Comparison of ENCODE assay signal across 8 mouse cellular contexts in genomic region chr19:44301176-44301575, GRCm38 (mm10). TPM values are rescaled to one million over a fixed set of nuclear protein-coding genes. Genes with fewer than 3 reads are reported as not detected.
DNase-seq lines count a peak whose midpoint lies in the region; ATAC-seq and TF ChIP-seq lines count a peak whose summit lies in the region.

No protein-coding gene starts in this region.

- H3K4me2 ChIP-seq in liver, embryonic 16.5 days (ENCODE audit: low read depth, low read length): peak overlapping the region; percentile 48

- 0 out of 2 replicates have a peak, but pooled peaks have one; percentile 35 for ATAC-seq in erythroid progenitor cell, adult 5-6 weeks (replicated peaks; ENCODE audit: low FRiP score, poor library complexity, severe bottlenecking)
- ATAC-seq in liver, embryonic 16.5 days (ENCODE audit: low read depth): peak; percentile 33; the same call in 1 of the 2 replicates

- peaks cover 57% of the 10 kb centered on the region for H3K36me3 ChIP-seq in liver, embryonic 16.5 days (ENCODE audit: control insufficient read depth, insufficient read depth)

- no peak overlapping the region for H3K4me3 ChIP-seq in gastrocnemius, adult 2 months
- no peak overlapping the region for H3K4me3 ChIP-seq in liver, embryonic 16.5 days (ENCODE audit: low read depth, low read length)

- H3K27ac ChIP-seq in gastrocnemius, adult 2 months: peak overlapping the region; percentile 40; the same call in 1 of the 2 replicates
- peak overlapping the region; percentile 72 for H3K27ac ChIP-seq in liver, embryonic 16.5 days (ENCODE audit: low read length)

- no peaks in the 10 kb centered on the region for H3K9me3 ChIP-seq in liver, embryonic 16.5 days (replicated peaks; ENCODE audit: control insufficient read depth, low read length)

- WGBS in liver, embryonic 16.5 days (ENCODE audit: insufficient replicate concordance): 72% methylated on average over 16 of the region's 16 CpGs

- H3K9ac ChIP-seq in liver, embryonic 16.5 days (ENCODE audit: low read depth, low read length): no peak overlapping the region

- intact Hi-C loops in gastrocnemius, adult 2 months (cut with DNase I): no loop called here

- H3K27me3 ChIP-seq in liver, embryonic 16.5 days (ENCODE audit: control insufficient read depth, insufficient read depth, low read depth, low read length): no peaks in the 10 kb centered on the region

- peaks cover 63% of the 10 kb centered on the region for H3K4me1 ChIP-seq in liver, embryonic 16.5 days (ENCODE audit: control insufficient read depth, low read depth, low read length)

- peak; percentile 31 for DNase-seq in gastrocnemius, adult 2 months
- DNase-seq in gastrocnemius, adult 8-10 months (ENCODE audit: low spot score in 2 of 2): no peak
- DNase-seq in A20 (ENCODE audit: low read depth, low spot score): peak; percentile 12
- no peak for DNase-seq in ovary, postnatal 36 days (ENCODE audit: low spot score)
- DNase-seq in right cerebral cortex, postnatal 4 days: no peak
- no peak for DNase-seq in spleen, adult 12 weeks (ENCODE audit: low spot score)

- TF ChIP-seq CTCF in gastrocnemius, adult 2 months (IDR thresholded peaks at IDR 0.05): no peak

RNA-seq across cellular contexts. Expression of gene Scd2, which starts 7.7 kb away (rescaled TPM):
- total RNA-seq in gastrocnemius, adult 2 months (2021): 1 to 10 TPM; 7.4 to 9.1 TPM
- 1 to 10 TPM; 3.7 to 7.8 (median 7.1) TPM for total RNA-seq in gastrocnemius, adult 8-10 months (2022)
- 13.7 and 18.9 TPM in 2 replicates for total RNA-seq in erythroid progenitor cell, adult 5-6 weeks (2015; ENCODE audit: low replicate concordance)
- total RNA-seq in erythroid progenitor cell, adult 5-6 weeks (2017; ENCODE audit: low replicate concordance): 9.4 and 13.2 TPM in 2 replicates
- polyA plus RNA-seq in liver, embryonic 16.5 days (2015; fragmentation: Nextera tagmentation; extraction: Ambion mirVana): 131 and 147 TPM in 2 replicates

RNA-seq across cellular contexts. Expression of gene Scd4, which starts 31.7 kb away (rescaled TPM):
- under 1 TPM in 1 of 2 experiments, not detected in 1; 0.13 TPM for total RNA-seq in gastrocnemius, adult 2 months (2021)
- under 1 TPM in 1 of 4 experiments, not detected in 3; 0.13 TPM for total RNA-seq in gastrocnemius, adult 8-10 months (2022)
- not detected in 2 replicates for total RNA-seq in erythroid progenitor cell, adult 5-6 weeks (2015; ENCODE audit: low replicate concordance)
- total RNA-seq in erythroid progenitor cell, adult 5-6 weeks (2017; ENCODE audit: low replicate concordance): 2.1 TPM in 1 of 2 replicates, not detected in the other
- 0.04 and 0.07 TPM in 2 replicates for polyA plus RNA-seq in liver, embryonic 16.5 days (2015; fragmentation: Nextera tagmentation; extraction: Ambion mirVana)

Comparison
In these comparisons a context has a peak if more than half of its experiments do, and no peak if none do; other contexts are left out.
1. DNase-seq: peak in gastrocnemius, adult 2 months (single experiment) and A20 (single experiment); none in gastrocnemius, adult 8-10 months (0 of 2), ovary, postnatal 36 days (single experiment), right cerebral cortex, postnatal 4 days (single experiment) and spleen, adult 12 weeks (single experiment).